Mouse (Mus musculus) CD4-positive, CD25-positive, alpha-beta regulatory T cell, adult 2 months (primary cell): ENCODE results near the gene Gm18596.
"Not testable (repeated sequence)": the region's sequence is repeated elsewhere in the genome, so short reads cannot be mapped to it uniquely, and the experiment has no call there.

Source experiments
- DNase-seq: peaks from one replicate; pipeline ENCODE4 v3.0.0-alpha.2; 2012; ENCODE audit warnings: low read depth, low spot score

Gm18596 gene

DNA sequence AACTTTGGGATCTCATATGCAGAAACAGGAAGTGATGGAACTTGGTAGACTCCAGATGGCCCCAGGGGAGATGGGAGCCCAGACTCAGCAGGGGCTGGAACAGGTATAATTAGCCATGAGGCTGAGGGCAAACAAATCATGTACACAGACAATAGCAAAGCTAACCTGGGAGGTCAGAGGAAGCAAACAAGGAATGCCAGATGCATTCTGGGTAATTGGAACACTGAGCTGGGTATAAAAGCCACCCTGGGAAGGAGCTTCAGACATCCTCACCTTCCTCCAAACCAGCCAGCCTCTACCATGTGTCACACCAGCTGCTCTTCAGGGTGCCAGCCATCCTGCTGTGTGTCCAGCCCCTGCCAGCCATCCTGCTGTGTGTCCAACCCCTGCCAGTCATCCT is 31.3 kb downstream of the Gm18596 start, which contains the start of gene Gm10024:
Gene Gm10024, plus strand, starts transcription at position 301 of the 400 bp plus-strand sequence.
- not testable (repeated sequence) for DNase-seq

DNA sequence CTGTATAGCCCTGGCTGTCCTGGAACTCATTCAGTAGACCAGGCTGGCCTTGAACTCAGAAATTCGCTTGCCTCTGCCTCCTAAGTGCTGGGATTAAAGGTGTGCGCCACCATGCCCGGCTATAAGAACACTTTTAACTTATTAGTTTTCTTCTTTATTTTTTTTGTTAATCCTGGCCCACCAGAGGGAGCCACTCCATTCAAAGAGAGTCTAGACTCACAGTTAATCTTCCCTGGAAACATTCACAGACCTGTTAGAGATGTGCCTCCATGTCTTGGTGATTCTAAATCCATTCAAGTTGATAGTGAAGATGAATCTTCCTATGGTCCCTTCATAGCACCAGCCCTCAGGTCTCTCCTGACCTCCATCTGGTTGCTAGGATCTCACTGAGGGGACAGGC is 32.6 kb downstream of the Gm18596 start:
- no peak for DNase-seq

DNA sequence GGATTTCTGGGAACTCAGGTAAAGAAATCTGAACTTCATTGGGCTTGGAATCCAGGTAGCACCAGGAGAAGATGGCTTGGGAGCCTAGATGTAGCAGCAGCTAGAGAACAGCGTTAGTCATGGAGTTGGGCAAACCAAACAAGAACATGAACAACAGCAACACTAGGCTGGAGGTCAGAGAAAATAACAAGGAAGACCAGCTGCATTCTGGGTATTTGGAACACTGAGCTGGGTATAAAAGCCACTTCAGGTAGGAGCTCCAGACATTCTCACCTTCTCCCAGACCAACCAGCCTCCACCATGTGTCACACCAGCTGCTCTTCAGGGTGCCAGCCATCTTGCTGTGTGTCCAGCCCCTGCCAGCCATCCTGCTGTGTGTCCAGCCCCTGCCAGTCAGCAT is 36.1 kb downstream of the Gm18596 start, which contains the start of gene Gm10272:
Gene Gm10272, plus strand, starts transcription at position 301 of the 400 bp plus-strand sequence.
- no peak for DNase-seq

DNA sequence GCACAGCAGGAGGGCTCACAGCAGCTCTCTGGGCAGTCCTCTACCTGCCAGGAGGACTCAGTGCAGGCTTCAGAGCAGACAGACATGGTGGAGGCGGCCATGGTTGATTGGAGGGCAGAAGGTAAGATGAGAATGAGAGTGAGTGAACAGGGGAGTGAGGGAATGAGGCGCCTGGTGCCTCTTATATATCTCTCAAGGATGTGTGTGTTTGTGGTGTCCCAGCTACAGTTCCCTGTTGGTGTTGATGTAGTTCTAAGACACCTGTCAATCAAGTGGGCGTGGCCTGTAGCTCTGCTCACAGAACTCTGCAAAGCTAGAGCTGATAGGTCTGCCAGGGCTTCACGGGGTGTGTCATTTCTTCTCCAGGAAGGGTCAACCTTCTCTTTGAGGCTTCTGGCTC is 45.3 kb downstream of the Gm18596 start, which contains the start of gene Gm9508:
Gene Gm9508, minus strand, starts transcription at position 101 of the 400 bp plus-strand sequence.
- DNase-seq: no peak
